Mouse (Mus musculus) urinary bladder, adult 18-20 months (tissue): ENCODE results near the gene Atp10a.
"Not testable (repeated sequence)": the region's sequence is repeated elsewhere in the genome, so short reads cannot be mapped to it uniquely, and the experiment has no call there.

ENCODE experiments used
- DNase-seq, 2 experiments: peaks; one replicate each; pipeline ENCODE4 v3.0.0; 2022; ENCODE audit warnings: low spot score in 2 of 2, mixed read lengths in 2 of 2

Atp10a gene

GRCm38 (mm10) chr7:58787585-58787984, 131.6 kb downstream of the Atp10a start:
- no peak for DNase-seq

- DNase-seq = no peak
These were observed 132.7 kb downstream of the Atp10a start for GRCm38 (mm10) chr7:58788424-58789261.

GRCm38 (mm10) chr7:58797281-58797680, 141.3 kb downstream of the Atp10a start:
- no peak for DNase-seq

- DNase-seq = no peak
These were observed 144.9 kb downstream of the Atp10a start for GRCm38 (mm10) chr7:58800916-58801315.

- DNase-seq = no peak
These were observed 145.8 kb downstream of the Atp10a start for GRCm38 (mm10) chr7:58801791-58802190.

GRCm38 (mm10) chr7:58822147-58822681, 166.2 kb downstream of the Atp10a start:
- no peak for DNase-seq

- no peak for DNase-seq
These were observed 168.7 kb downstream of the Atp10a start for GRCm38 (mm10) chr7:58824686-58825085.

- DNase-seq = no peak
These were observed 173.1 kb downstream of the Atp10a start for GRCm38 (mm10) chr7:58829111-58829510.

- not testable (repeated sequence) for DNase-seq
These were observed 181.1 kb downstream of the Atp10a start for GRCm38 (mm10) chr7:58836855-58837606.

- no peak for DNase-seq
These were observed 184.4 kb downstream of the Atp10a start for GRCm38 (mm10) chr7:58840367-58840766.

GRCm38 (mm10) chr7:58841066-58841465, 185.1 kb downstream of the Atp10a start:
- DNase-seq = no peak

- no peak for DNase-seq
These were observed 186.9 kb downstream of the Atp10a start for GRCm38 (mm10) chr7:58842818-58843217.

- peak in 1 of 2 experiments; percentile 49 for DNase-seq
These were observed 187.9 kb downstream of the Atp10a start for GRCm38 (mm10) chr7:58843767-58844445.

- no peak for DNase-seq
These were observed 188.5 kb downstream of the Atp10a start for GRCm38 (mm10) chr7:58844449-58844848.

- no peak for DNase-seq
These were observed 203.0 kb downstream of the Atp10a start for GRCm38 (mm10) chr7:58858921-58859320.

- DNase-seq = no peak
These were observed 207.2 kb downstream of the Atp10a start for GRCm38 (mm10) chr7:58863174-58863573.

GRCm38 (mm10) chr7:58866865-58867614, 211.1 kb downstream of the Atp10a start:
- DNase-seq = no peak

GRCm38 (mm10) chr7:58870661-58871060, 214.7 kb downstream of the Atp10a start:
- no peak for DNase-seq

- DNase-seq = no peak
These were observed 217.7 kb downstream of the Atp10a start for GRCm38 (mm10) chr7:58873676-58874075.
